Mouse (Mus musculus) cerebellum, adult 8-10 months (tissue): ENCODE results near the gene Hist1h2bg.
"Not testable (repeated sequence)": the region's sequence is repeated elsewhere in the genome, so short reads cannot be mapped to it uniquely, and the experiment has no call there.

Source experiments
- DNase-seq: peaks from one replicate; pipeline ENCODE4 v3.0.0; 2022

Gene Hist1h2bg

GRCm38 (mm10) chr13:23539821-23540220 is 31.4 kb upstream of the Hist1h2bg start:
- DNase-seq, result not testable (repeated sequence)

- no peak for DNase-seq
Observed at GRCm38 (mm10) chr13:23541497-23541896, 29.7 kb upstream of the Hist1h2bg start.

GRCm38 (mm10) chr13:23542225-23542980 is 28.8 kb upstream of the Hist1h2bg start:
- not testable (repeated sequence) for DNase-seq

GRCm38 (mm10) chr13:23542999-23543607 is 28.1 kb upstream of the Hist1h2bg start, which contains the start of gene Hist1h2bh:
Gene Hist1h2bh (minus strand): TSS chr13:23543392.
- peak; percentile 43 for DNase-seq

GRCm38 (mm10) chr13:23543965-23544786 is 27.0 kb upstream of the Hist1h2bg start, which contains the start of gene Hist1h3f:
Gene Hist1h3f (plus strand): TSS chr13:23544052.
- peak; percentile 81 for DNase-seq

- DNase-seq, result not testable (repeated sequence)
Observed at GRCm38 (mm10) chr13:23544787-23545120, 26.4 kb upstream of the Hist1h2bg start.

GRCm38 (mm10) chr13:23546694-23547093 is 24.5 kb upstream of the Hist1h2bg start:
- DNase-seq, result no peak

- no peak for DNase-seq
Observed at GRCm38 (mm10) chr13:23550761-23551145, 20.4 kb upstream of the Hist1h2bg start.

GRCm38 (mm10) chr13:23551146-23551834 is 19.9 kb upstream of the Hist1h2bg start, which contains the start of gene Hist1h4f:
Gene Hist1h4f (minus strand): TSS chr13:23551648.
- DNase-seq, result peak; percentile 88

GRCm38 (mm10) chr13:23551931-23552914 is 19.0 kb upstream of the Hist1h2bg start:
- DNase-seq, result no peak

GRCm38 (mm10) chr13:23552962-23553361 is 18.2 kb upstream of the Hist1h2bg start, which contains the start of gene Hist1h1d:
Gene Hist1h1d (plus strand): TSS chr13:23553262.
- no peak for DNase-seq

GRCm38 (mm10) chr13:23554393-23554792 is 16.8 kb upstream of the Hist1h2bg start:
- DNase-seq, result no peak

GRCm38 (mm10) chr13:23554925-23555838 is 16.0 kb upstream of the Hist1h2bg start:
- DNase-seq, result peak; percentile 60

GRCm38 (mm10) chr13:23555839-23556416 is 15.3 kb upstream of the Hist1h2bg start:
- peak; percentile 57 for DNase-seq

GRCm38 (mm10) chr13:23556906-23557305 is 14.3 kb upstream of the Hist1h2bg start:
- no peak for DNase-seq

GRCm38 (mm10) chr13:23560699-23561098 is 10.5 kb upstream of the Hist1h2bg start:
- not testable (repeated sequence) for DNase-seq

- not testable (repeated sequence) for DNase-seq
Observed at GRCm38 (mm10) chr13:23561531-23561882, 9.7 kb upstream of the Hist1h2bg start.

GRCm38 (mm10) chr13:23561883-23562659 is 9.1 kb upstream of the Hist1h2bg start, which contains the start of gene Hist1h3e:
Gene Hist1h3e (minus strand): TSS chr13:23562369.
- DNase-seq, result peak; percentile 90
